ENCODE assay signal across 8 mouse cellular contexts in genomic region chr9:70207981-70208521, GRCm38 (mm10). TPM values are rescaled to one million over a fixed set of nuclear protein-coding genes. Genes with fewer than 3 reads are reported as not detected.
DNase-seq lines count a peak whose midpoint lies in the region; ATAC-seq and TF ChIP-seq lines count a peak whose summit lies in the region.

No protein-coding gene starts in this region.

- TF ChIP-seq EP300 in liver, postnatal 0 days (IDR thresholded peaks at IDR 0.05; ENCODE audit: low read depth) = no peak

- H3K4me3 ChIP-seq in thymus, adult 2 months (ENCODE audit: control insufficient read depth, insufficient read depth, low read length) = peak overlapping the region; percentile 41
- H3K4me3 ChIP-seq in intestine, embryonic 14.5 days (ENCODE audit: low read depth, low read length) = peak overlapping the region; percentile 81
- H3K4me3 ChIP-seq in liver, postnatal 0 days (ENCODE audit: low read depth, low read length) = peak overlapping the region; percentile 64
- H3K4me3 ChIP-seq in olfactory bulb, adult 2 months (ENCODE audit: insufficient read depth, low read depth, low read length) = peak overlapping the region; percentile 68

- H3K27me3 ChIP-seq in thymus, adult 2 months (ENCODE audit: control insufficient read depth, insufficient read depth, low read length) = peaks cover 7% of the 10 kb centered on the region; the same call in 1 of the 2 replicates
- no peaks in the 10 kb centered on the region for H3K27me3 ChIP-seq in intestine, embryonic 14.5 days (replicated peaks; ENCODE audit: control insufficient read depth, insufficient read depth, low read length)
- peaks cover 14% of the 10 kb centered on the region for H3K27me3 ChIP-seq in liver, postnatal 0 days (ENCODE audit: insufficient read depth, low read length)

- 4% methylated on average over 26 of the region's 26 CpGs for WGBS in thymus, adult 2 months
- WGBS in intestine, embryonic 14.5 days = under 1% methylated on average over 26 of the region's 26 CpGs
- under 1% methylated on average over 26 of the region's 26 CpGs for WGBS in liver, postnatal 0 days (ENCODE audit: insufficient replicate concordance)
- under 1% methylated on average over 26 of the region's 26 CpGs for WGBS in olfactory bulb, adult 2 months

- no peak overlapping the region for H3K27ac ChIP-seq in thymus, adult 2 months (ENCODE audit: control insufficient read depth, insufficient read depth, low read length)
- peak overlapping the region; percentile 90; the same call in 1 of the 2 replicates for H3K27ac ChIP-seq in intestine, embryonic 14.5 days (ENCODE audit: low read depth)
- H3K27ac ChIP-seq in liver, postnatal 0 days (ENCODE audit: low read depth) = peak overlapping the region; percentile 85
- H3K27ac ChIP-seq in olfactory bulb, adult 2 months (ENCODE audit: insufficient read depth, low read depth, low read length) = no peak overlapping the region

- no peaks in the 10 kb centered on the region for H3K9me3 ChIP-seq in intestine, embryonic 14.5 days (ENCODE audit: control insufficient read depth, low read length)
- no peaks in the 10 kb centered on the region for H3K9me3 ChIP-seq in liver, postnatal 0 days (ENCODE audit: low read length)

- H3K9ac ChIP-seq in intestine, embryonic 14.5 days (ENCODE audit: low read length) = peak overlapping the region; percentile 73
- H3K9ac ChIP-seq in liver, postnatal 0 days (replicated peaks) = peak overlapping the region; percentile 69

- H3K4me2 ChIP-seq in intestine, embryonic 14.5 days (ENCODE audit: low read length) = peak overlapping the region; percentile 98
- H3K4me2 ChIP-seq in liver, postnatal 0 days (ENCODE audit: low read depth, low read length) = peak overlapping the region; percentile 88

- TF ChIP-seq POLR2A in thymus, adult 2 months (IDR thresholded peaks at IDR 0.05; ENCODE audit: control insufficient read depth, extremely low read depth, insufficient read depth, low read length, poor library complexity) = no peak
- no peak for TF ChIP-seq POLR2A in olfactory bulb, adult 2 months (IDR thresholded peaks at IDR 0.05; ENCODE audit: insufficient read depth, low read depth, low read length)

- peak; percentile 28; the same call in 1 of the 2 replicates for ATAC-seq in intestine, embryonic 14.5 days (replicated peaks; ENCODE audit: low FRiP score, low TSS enrichment, low read depth)
- peak; percentile 49; the same call in 1 of the 2 replicates for ATAC-seq in liver, postnatal 0 days

- H3K36me3 ChIP-seq in thymus, adult 2 months (ENCODE audit: control insufficient read depth, insufficient read depth, low read length) = no peaks in the 10 kb centered on the region
- H3K36me3 ChIP-seq in intestine, embryonic 14.5 days (ENCODE audit: control insufficient read depth, insufficient read depth, low read length) = no peaks in the 10 kb centered on the region
- no peaks in the 10 kb centered on the region for H3K36me3 ChIP-seq in liver, postnatal 0 days (replicated peaks; ENCODE audit: insufficient read depth, low read length)

- H3K4me1 ChIP-seq in thymus, adult 2 months (replicated peaks; ENCODE audit: control insufficient read depth, insufficient read depth, low read length) = no peaks in the 10 kb centered on the region
- H3K4me1 ChIP-seq in intestine, embryonic 14.5 days (replicated peaks; ENCODE audit: control insufficient read depth, insufficient read depth, low read length) = peaks cover 12% of the 10 kb centered on the region; the same call in 1 of the 2 replicates
- H3K4me1 ChIP-seq in liver, postnatal 0 days (ENCODE audit: insufficient read depth) = peaks cover 13% of the 10 kb centered on the region; the same call in 1 of the 2 replicates
- peaks cover 16% of the 10 kb centered on the region for H3K4me1 ChIP-seq in olfactory bulb, adult 2 months (ENCODE audit: control insufficient read depth, insufficient read depth, low read length)

- DNase-seq in thymus, adult 2 months = no peak
- no peak for DNase-seq in thymus, adult 18-20 months
- peak; percentile 39 to 49 for DNase-seq in cerebellum, postnatal 25 days
- DNase-seq in gastrocnemius, postnatal 4 days (ENCODE audit: low spot score in 2 of 2) = peak; percentile 47 to 51
- no peak for DNase-seq in intestine, embryonic 14.5 days (ENCODE audit: low spot score)
- DNase-seq in liver, postnatal 0 days = peak; percentile 50
- no peak for DNase-seq in MN1 (ENCODE audit: low spot score)

- no peak for TF ChIP-seq CTCF in thymus, adult 2 months (IDR thresholded peaks at IDR 0.05; ENCODE audit: borderline replicate concordance, control insufficient read depth, extremely low read depth, insufficient read depth, low read length, poor library complexity)
- no peak for TF ChIP-seq CTCF in liver, postnatal 0 days (IDR thresholded peaks at IDR 0.05; ENCODE audit: low read depth)
- TF ChIP-seq CTCF in olfactory bulb, adult 2 months (IDR thresholded peaks at IDR 0.05; ENCODE audit: insufficient read depth, low read depth, low read length) = no peak

RNA-seq across cellular contexts. Expression of gene Myo1e, which starts 0.9 kb away (rescaled TPM):
- 3.6 and 3.7 TPM in 2 replicates for polyA plus RNA-seq in thymus, adult 2 months (2012; rRNA removed)
- 10 to 100 TPM; 27.9 to 34.7 TPM for total RNA-seq in gastrocnemius, postnatal 4 days (2021)
- polyA plus RNA-seq in intestine, embryonic 14.5 days (2014; fragmentation: Nextera tagmentation; extraction: Ambion mirVana) = 17.0 and 17.4 TPM in 2 replicates
- polyA plus RNA-seq in liver, postnatal 0 days (2015; fragmentation: Nextera tagmentation; extraction: Ambion mirVana) = 5.4 and 7.4 TPM in 2 replicates
- polyA plus RNA-seq in olfactory bulb, adult 2 months (2012; ENCODE audit: insufficient read depth, insufficient read length, low replicate concordance, missing spikeins) = not detected in 2 replicates

Comparison
In these comparisons a context has a peak if more than half of its experiments do, and no peak if none do; other contexts are left out.
1. DNase-seq: peak in cerebellum, postnatal 25 days (2 of 2), gastrocnemius, postnatal 4 days (2 of 2) and liver, postnatal 0 days (single experiment); none in thymus, adult 2 months (single experiment), thymus, adult 18-20 months (0 of 2), intestine, embryonic 14.5 days (single experiment) and MN1 (single experiment).
2. H3K27ac ChIP-seq: peak in intestine, embryonic 14.5 days (single experiment) and liver, postnatal 0 days (single experiment); none in thymus, adult 2 months (single experiment) and olfactory bulb, adult 2 months (single experiment).
3. Peak in every context shown above with its lines, with median percentiles within 50 percentile points of each other: H3K4me3 ChIP-seq.